Mouse (Mus musculus) ES-Bruce4 (cell line): ENCODE data around the gene Dpp6.

Experiments used
- CTCF ChIP-seq: IDR thresholded peaks from one replicate; pipeline ENCODE4 v1.8.1; 2011; ENCODE audit warnings: low read depth, low read length
- EP300 ChIP-seq: IDR thresholded peaks from 2 replicates; pipeline ENCODE4 v1.6.1; 2011; ENCODE audit warnings: low read depth, low read length; ENCODE audit not compliant: insufficient read depth
- POLR2A ChIP-seq: IDR thresholded peaks from one replicate; pipeline ENCODE4 v1.8.1; 2011; ENCODE audit warnings: low read length; ENCODE audit not compliant: insufficient read depth

GRCm38 (mm10) chr5:27486138-27486537, 669.1 kb downstream of the Dpp6 start:
- no peak for TF ChIP-seq CTCF
- TF ChIP-seq POLR2A: no peak
- TF ChIP-seq EP300: no peak
